Mouse (Mus musculus) E14TG2a.4 (cell line): ENCODE results near the gene Cd4.

Experiments
- CTCF ChIP-seq: conservative IDR thresholded peaks from 2 replicates; pipeline ENCODE4 v1.5.1; 2014; ENCODE audit warnings: low read length
- NANOG ChIP-seq: IDR thresholded peaks from 2 replicates; pipeline ENCODE4 v1.6.1; 2014; ENCODE audit warnings: borderline replicate concordance, low read length, mixed read lengths

DNA sequence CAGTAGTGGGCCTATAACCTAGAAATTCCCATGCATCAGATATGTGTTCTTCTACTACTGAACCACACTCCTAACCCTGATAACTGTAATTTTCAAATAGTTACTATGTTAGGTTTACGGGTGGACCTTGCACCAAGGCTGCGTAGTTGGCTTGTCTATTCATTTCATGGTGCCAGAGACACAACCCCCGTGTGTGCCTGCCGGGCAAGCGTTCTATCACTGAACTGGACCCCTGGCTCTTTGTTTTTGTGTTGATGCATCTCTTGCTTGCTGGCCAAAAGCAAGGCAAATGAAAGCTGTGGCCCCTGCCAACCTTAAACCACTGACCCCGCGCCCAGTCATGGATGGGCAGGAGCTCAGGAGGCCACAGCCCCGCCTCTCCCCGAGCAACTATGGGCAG, 6.2 kb downstream of the Cd4 start:
- no peak for TF ChIP-seq CTCF
- TF ChIP-seq NANOG = no peak
